ENCODE assay signal across 15 mouse cellular contexts in genomic region chr9:50753947-50754346, GRCm38 (mm10). TPM values are rescaled to one million over a fixed set of nuclear protein-coding genes. Genes with fewer than 3 reads are reported as not detected.
DNase-seq lines count a peak whose midpoint lies in the region; ATAC-seq and TF ChIP-seq lines count a peak whose summit lies in the region.
"Had no signal": no experiment of that assay in that cellular context is flagged by ENCODE, and none has a peak within 500 bp of the region (broad histone marks: within the 10 kb centered on the region; RNA-seq: fewer than 3 reads in every experiment).

No protein-coding gene starts in this region.

- no peak for DNase-seq in kidney, adult 2 months
- no peak for DNase-seq in kidney, adult 18-20 months
- no peak for DNase-seq in lung, postnatal 36 days
- DNase-seq in heart, postnatal 0 days (ENCODE audit: low spot score): peak; percentile 61
- no peak for DNase-seq in stomach, postnatal 0 days (ENCODE audit: low spot score)
- no peak for DNase-seq in left cerebral cortex, adult 8-10 months (ENCODE audit: low spot score in 2 of 2)
- DNase-seq: adrenal gland, postnatal 36 days; cerebellum, adult 18-20 months; forebrain, postnatal 0 days had no signal

- peak overlapping the region; percentile 61 for H3K4me2 ChIP-seq in lung, embryonic 16.5 days (ENCODE audit: low read depth, low read length)
- peak overlapping the region; percentile 86 for H3K4me2 ChIP-seq in heart, postnatal 0 days (ENCODE audit: low read depth, low read length)
- H3K4me2 ChIP-seq in stomach, postnatal 0 days (replicated peaks; ENCODE audit: low read depth): peak overlapping the region; percentile 56
- H3K4me2 ChIP-seq: embryonic facial prominence, embryonic 12.5 days; midbrain, embryonic 12.5 days had no signal

- H3K4me3 ChIP-seq in kidney, adult 2 months (ENCODE audit: insufficient read depth, low read depth, low read length): peak overlapping the region; percentile 57
- peak overlapping the region; percentile 48 for H3K4me3 ChIP-seq in lung, embryonic 16.5 days (ENCODE audit: low read length)
- H3K4me3 ChIP-seq in heart, postnatal 0 days (ENCODE audit: low read depth, low read length): peak overlapping the region; percentile 74
- peak overlapping the region; percentile 37 for H3K4me3 ChIP-seq in stomach, postnatal 0 days (ENCODE audit: low read depth, low read length)
- H3K4me3 ChIP-seq: embryonic facial prominence, embryonic 12.5 days; midbrain, embryonic 12.5 days had no signal

- ATAC-seq in lung, embryonic 16.5 days (ENCODE audit: low read depth): no peak
- ATAC-seq in heart, postnatal 0 days (ENCODE audit: insufficient read depth, low read depth): no peak
- ATAC-seq in stomach, postnatal 0 days (ENCODE audit: low FRiP score, low TSS enrichment): no peak
- no peak for ATAC-seq in inflammation-experienced regulatory T-cells, adult 6 months
- ATAC-seq: forebrain, postnatal 0 days had no signal

- peak overlapping the region; percentile 65 for H3K9ac ChIP-seq in lung, embryonic 16.5 days (ENCODE audit: low read length)
- peak overlapping the region; percentile 94 for H3K9ac ChIP-seq in heart, postnatal 0 days (replicated peaks; ENCODE audit: low read depth, low read length)
- H3K9ac ChIP-seq in stomach, postnatal 0 days (ENCODE audit: low read length): peak overlapping the region; percentile 9; the same call in 1 of the 2 replicates
- H3K9ac ChIP-seq: embryonic facial prominence, embryonic 12.5 days; forebrain, postnatal 0 days; liver, embryonic 14.5 days; midbrain, embryonic 12.5 days had no signal

- no peaks in the 10 kb centered on the region for H3K36me3 ChIP-seq in kidney, adult 2 months (ENCODE audit: control insufficient read depth, insufficient read depth, low read length)
- no peaks in the 10 kb centered on the region for H3K36me3 ChIP-seq in lung, embryonic 16.5 days (ENCODE audit: control insufficient read depth, insufficient read depth, low read length)
- peaks cover 14% of the 10 kb centered on the region for H3K36me3 ChIP-seq in heart, postnatal 0 days (replicated peaks; ENCODE audit: control insufficient read depth, insufficient read depth, low read length)
- no peaks in the 10 kb centered on the region for H3K36me3 ChIP-seq in stomach, postnatal 0 days (ENCODE audit: control insufficient read depth, insufficient read depth, low read length)
- H3K36me3 ChIP-seq: embryonic facial prominence, embryonic 12.5 days; midbrain, embryonic 12.5 days had no signal

- H3K27me3 ChIP-seq in kidney, adult 2 months (replicated peaks; ENCODE audit: control insufficient read depth, insufficient read depth, low read length): no peaks in the 10 kb centered on the region
- H3K27me3 ChIP-seq in lung, embryonic 16.5 days (ENCODE audit: control insufficient read depth, insufficient read depth, low read depth, low read length): no peaks in the 10 kb centered on the region
- H3K27me3 ChIP-seq in heart, postnatal 0 days (ENCODE audit: control insufficient read depth, insufficient read depth, low read length): no peaks in the 10 kb centered on the region
- H3K27me3 ChIP-seq in stomach, postnatal 0 days (ENCODE audit: control insufficient read depth, insufficient read depth, low read length): no peaks in the 10 kb centered on the region
- H3K27me3 ChIP-seq: midbrain, embryonic 12.5 days had no signal

- TF ChIP-seq CTCF in kidney, adult 2 months (conservative IDR thresholded peaks at IDR 0.05; ENCODE audit: insufficient read depth, insufficient read length, low read depth, low read length): no peak
- TF ChIP-seq CTCF in heart, postnatal 0 days (IDR thresholded peaks at IDR 0.05; ENCODE audit: low read depth): no peak
- TF ChIP-seq CTCF in stomach, postnatal 0 days (IDR thresholded peaks at IDR 0.05; ENCODE audit: low read depth): no peak

- no peak for TF ChIP-seq POLR2A in kidney, adult 2 months (IDR thresholded peaks at IDR 0.05; ENCODE audit: low read depth, low read length)

- peak; percentile 41; the same call in 1 of the 2 replicates for TF ChIP-seq EP300 in heart, postnatal 0 days (IDR thresholded peaks at IDR 0.05; ENCODE audit: low read depth)
- TF ChIP-seq EP300 in stomach, postnatal 0 days (optimal IDR thresholded peaks at IDR 0.05): no peak

- no peaks in the 10 kb centered on the region for H3K9me3 ChIP-seq in lung, embryonic 16.5 days (ENCODE audit: control insufficient read depth, low read length)
- H3K9me3 ChIP-seq in heart, postnatal 0 days (replicated peaks; ENCODE audit: control insufficient read depth, low read length): no peaks in the 10 kb centered on the region
- no peaks in the 10 kb centered on the region for H3K9me3 ChIP-seq in stomach, postnatal 0 days (ENCODE audit: control insufficient read depth, low read length)
- H3K9me3 ChIP-seq: embryonic facial prominence, embryonic 12.5 days; midbrain, embryonic 12.5 days had no signal

- H3K27ac ChIP-seq in kidney, adult 2 months (ENCODE audit: insufficient read depth, low read depth, low read length): peak overlapping the region; percentile 92
- peak overlapping the region; percentile 1; the same call in 1 of the 2 replicates for H3K27ac ChIP-seq in lung, embryonic 16.5 days (ENCODE audit: low read length)
- peak overlapping the region; percentile 99 for H3K27ac ChIP-seq in heart, postnatal 0 days (ENCODE audit: low read depth)
- no peak overlapping the region for H3K27ac ChIP-seq in stomach, postnatal 0 days (replicated peaks)
- H3K27ac ChIP-seq: embryonic facial prominence, embryonic 12.5 days; liver, embryonic 14.5 days; midbrain, embryonic 12.5 days had no signal

- H3K4me1 ChIP-seq in kidney, adult 2 months (ENCODE audit: control insufficient read depth, insufficient read depth, low read length): peaks cover 14% of the 10 kb centered on the region
- H3K4me1 ChIP-seq in lung, embryonic 16.5 days (replicated peaks; ENCODE audit: control insufficient read depth, insufficient read depth, low read length): peaks cover 24% of the 10 kb centered on the region
- peaks cover 7% of the 10 kb centered on the region; the same call in 1 of the 2 replicates for H3K4me1 ChIP-seq in heart, postnatal 0 days (ENCODE audit: control insufficient read depth, insufficient read depth)
- peaks cover 2% of the 10 kb centered on the region; the same call in 1 of the 2 replicates for H3K4me1 ChIP-seq in stomach, postnatal 0 days (replicated peaks; ENCODE audit: control insufficient read depth, insufficient read depth)

- WGBS in kidney, adult 2 months: 52% methylated on average over 7 of the region's 7 CpGs
- WGBS in lung, embryonic 16.5 days: 33% methylated on average over 7 of the region's 7 CpGs
- 8% methylated on average over 7 of the region's 7 CpGs for WGBS in heart, postnatal 0 days
- WGBS in stomach, postnatal 0 days: 25% methylated on average over 7 of the region's 7 CpGs

RNA-seq across cellular contexts. Expression of gene Hspb2, which starts 1.8 kb away (rescaled TPM):
- polyA plus RNA-seq in kidney, adult 2 months (2012; rRNA removed): 20.0 and 21.1 TPM in 2 replicates
- 21.1 and 26.2 TPM in 2 replicates for polyA plus RNA-seq in lung, embryonic 16.5 days (2015; fragmentation: Nextera tagmentation; extraction: Ambion mirVana)
- 241 and 266 TPM in 2 replicates for total RNA-seq in heart, postnatal 0 days (2014; rRNA removed; ENCODE audit: low replicate concordance)
- 309 and 313 TPM in 2 replicates for polyA plus RNA-seq in heart, postnatal 0 days (2015; fragmentation: Nextera tagmentation; extraction: Ambion mirVana)
- 21.6 and 23.4 TPM in 2 replicates for polyA plus RNA-seq in stomach, postnatal 0 days (2015; fragmentation: Nextera tagmentation; extraction: Ambion mirVana)
- not detected for polyA plus RNA-seq in inflammation-experienced regulatory T-cells, adult 6 months (2017; shearing (Covaris generic))
- total RNA-seq in left cerebral cortex, adult 8-10 months (2022): 1 to 10 TPM in 3 of 4 experiments, under 1 TPM in 1; 0.74 to 2.4 (median 1.9) TPM
- total RNA-seq: hematopoietic stem cell, adult 5-6 weeks had no signal

RNA-seq across cellular contexts. Expression of gene Cryab, which starts 2.8 kb away (rescaled TPM):
- polyA plus RNA-seq in kidney, adult 2 months (2012; rRNA removed): 548 and 676 TPM in 2 replicates
- 173 and 174 TPM in 2 replicates for polyA plus RNA-seq in lung, embryonic 16.5 days (2015; fragmentation: Nextera tagmentation; extraction: Ambion mirVana)
- total RNA-seq in heart, postnatal 0 days (2014; rRNA removed; ENCODE audit: low replicate concordance): 758 and 766 TPM in 2 replicates
- polyA plus RNA-seq in heart, postnatal 0 days (2015; fragmentation: Nextera tagmentation; extraction: Ambion mirVana): 1,736 and 1,781 TPM in 2 replicates
- polyA plus RNA-seq in stomach, postnatal 0 days (2015; fragmentation: Nextera tagmentation; extraction: Ambion mirVana): 147 and 174 TPM in 2 replicates
- 1 to 10 TPM in 2 of 3 experiments, not detected in 1; 1.7 to 1.9 TPM for polyA plus RNA-seq in inflammation-experienced regulatory T-cells, adult 6 months (2017; shearing (Covaris generic))
- total RNA-seq in left cerebral cortex, adult 8-10 months (2022): 100 to 1,000 TPM; 157 to 185 (median 170) TPM

RNA-seq across cellular contexts. Expression of gene 2310030G06Rik, which starts 7.6 kb away (rescaled TPM):
- polyA plus RNA-seq in kidney, adult 2 months (2012; rRNA removed): 39.0 and 41.1 TPM in 2 replicates
- polyA plus RNA-seq in lung, embryonic 16.5 days (2015; fragmentation: Nextera tagmentation; extraction: Ambion mirVana): 14.9 and 18.5 TPM in 2 replicates
- total RNA-seq in heart, postnatal 0 days (2014; rRNA removed; ENCODE audit: low replicate concordance): 3.6 and 4.8 TPM in 2 replicates
- polyA plus RNA-seq in heart, postnatal 0 days (2015; fragmentation: Nextera tagmentation; extraction: Ambion mirVana): 10.6 and 11.0 TPM in 2 replicates
- 22.3 and 22.4 TPM in 2 replicates for polyA plus RNA-seq in stomach, postnatal 0 days (2015; fragmentation: Nextera tagmentation; extraction: Ambion mirVana)
- not detected for polyA plus RNA-seq in inflammation-experienced regulatory T-cells, adult 6 months (2017; shearing (Covaris generic))
- total RNA-seq in left cerebral cortex, adult 8-10 months (2022): 1 to 10 TPM; 2.7 to 3.7 (median 3.1) TPM
- total RNA-seq: hematopoietic stem cell, adult 5-6 weeks had no signal

RNA-seq across cellular contexts. Expression of gene Fdxacb1, which starts 14.1 kb away (rescaled TPM):
- polyA plus RNA-seq in kidney, adult 2 months (2012; rRNA removed): 3.6 and 4.3 TPM in 2 replicates
- 13.8 and 15.0 TPM in 2 replicates for polyA plus RNA-seq in lung, embryonic 16.5 days (2015; fragmentation: Nextera tagmentation; extraction: Ambion mirVana)
- total RNA-seq in heart, postnatal 0 days (2014; rRNA removed; ENCODE audit: low replicate concordance): 7.4 and 10.0 TPM in 2 replicates
- polyA plus RNA-seq in heart, postnatal 0 days (2015; fragmentation: Nextera tagmentation; extraction: Ambion mirVana): 7.9 and 8.1 TPM in 2 replicates
- polyA plus RNA-seq in stomach, postnatal 0 days (2015; fragmentation: Nextera tagmentation; extraction: Ambion mirVana): 7.2 and 8.3 TPM in 2 replicates
- polyA plus RNA-seq in inflammation-experienced regulatory T-cells, adult 6 months (2017; shearing (Covaris generic)): 10 to 100 TPM in 2 of 3 experiments, 1 to 10 TPM in 1; 9.9 to 11.1 (median 10.3) TPM
- 1 to 10 TPM; 5.3 to 6.6 (median 5.8) TPM for total RNA-seq in left cerebral cortex, adult 8-10 months (2022)

RNA-seq across cellular contexts. Expression of gene Dixdc1, which starts 14.6 kb away (rescaled TPM):
- 4.6 and 5.3 TPM in 2 replicates for polyA plus RNA-seq in kidney, adult 2 months (2012; rRNA removed)
- polyA plus RNA-seq in lung, embryonic 16.5 days (2015; fragmentation: Nextera tagmentation; extraction: Ambion mirVana): 6.9 and 8.1 TPM in 2 replicates
- total RNA-seq in heart, postnatal 0 days (2014; rRNA removed; ENCODE audit: low replicate concordance): 7.7 and 19.8 TPM in 2 replicates
- 6.9 and 7.1 TPM in 2 replicates for polyA plus RNA-seq in heart, postnatal 0 days (2015; fragmentation: Nextera tagmentation; extraction: Ambion mirVana)
- polyA plus RNA-seq in stomach, postnatal 0 days (2015; fragmentation: Nextera tagmentation; extraction: Ambion mirVana): 6.6 and 6.9 TPM in 2 replicates
- 1 to 10 TPM in 2 of 3 experiments, not detected in 1; 1.4 to 1.9 TPM for polyA plus RNA-seq in inflammation-experienced regulatory T-cells, adult 6 months (2017; shearing (Covaris generic))
- 10 to 100 TPM; 67.0 to 85.3 (median 71.8) TPM for total RNA-seq in left cerebral cortex, adult 8-10 months (2022)

Comparison
In these comparisons a context has a peak if more than half of its experiments do, and no peak if none do; other contexts are left out.
1. H3K9ac ChIP-seq: peak in every context shown above with its lines; median percentile 94 in heart, postnatal 0 days; 65 in lung, embryonic 16.5 days; 9 in stomach, postnatal 0 days.
2. RNA of gene Hspb2, which starts 1.8 kb away (polyA plus RNA-seq): 309 to 313 TPM in heart, postnatal 0 days, 21.6 to 23.4 TPM in stomach, postnatal 0 days, 21.1 to 26.2 TPM in lung, embryonic 16.5 days and 20.0 to 21.1 TPM in kidney, adult 2 months; not detected in inflammation-experienced regulatory T-cells, adult 6 months; every median in the first group is over 10 times any median in the second.
3. RNA of gene Cryab, which starts 2.8 kb away (polyA plus RNA-seq): 1,736 to 1,781 TPM in heart, postnatal 0 days, 548 to 676 TPM in kidney, adult 2 months, 173 to 174 TPM in lung, embryonic 16.5 days and 147 to 174 TPM in stomach, postnatal 0 days; 1.7 to 1.9 TPM in inflammation-experienced regulatory T-cells, adult 6 months; every median in the first group is over 10 times any median in the second.
4. RNA of gene 2310030G06Rik, which starts 7.6 kb away (polyA plus RNA-seq): 39.0 to 41.1 TPM in kidney, adult 2 months, 22.3 to 22.4 TPM in stomach, postnatal 0 days, 14.9 to 18.5 TPM in lung, embryonic 16.5 days and 10.6 to 11.0 TPM in heart, postnatal 0 days; not detected in inflammation-experienced regulatory T-cells, adult 6 months; every median in the first group is over 10 times any median in the second.
5. Peak in every context shown above with its lines, with median percentiles within 50 percentile points of each other: H3K4me3 ChIP-seq and H3K4me2 ChIP-seq.